Mouse (Mus musculus) gastrocnemius, adult 8-10 months (tissue): Measurements from ENCODE around the gene Pbxip1. TPM values are rescaled to one million over a fixed set of nuclear protein-coding genes. Genes with fewer than 3 reads are reported as not detected.
A peak's percentile ranks its signal among the peaks of the same experiment; 100 is the strongest.

Source experiments
- DNase-seq, 2 experiments: peaks; one replicate each; pipeline ENCODE4 v3.0.0; 2022; ENCODE audit warnings: low spot score in 2 of 2
- total RNA-seq, 4 experiments: library from RNA; stranded (reverse); gene quantifications; 2 replicates each; pipeline ENCODE4 v1.2.4; 2022

Pbxip1 gene
- total RNA-seq, 4 experiments from 2014 or later = 248 to 302 (median 260) TPM

DNA sequence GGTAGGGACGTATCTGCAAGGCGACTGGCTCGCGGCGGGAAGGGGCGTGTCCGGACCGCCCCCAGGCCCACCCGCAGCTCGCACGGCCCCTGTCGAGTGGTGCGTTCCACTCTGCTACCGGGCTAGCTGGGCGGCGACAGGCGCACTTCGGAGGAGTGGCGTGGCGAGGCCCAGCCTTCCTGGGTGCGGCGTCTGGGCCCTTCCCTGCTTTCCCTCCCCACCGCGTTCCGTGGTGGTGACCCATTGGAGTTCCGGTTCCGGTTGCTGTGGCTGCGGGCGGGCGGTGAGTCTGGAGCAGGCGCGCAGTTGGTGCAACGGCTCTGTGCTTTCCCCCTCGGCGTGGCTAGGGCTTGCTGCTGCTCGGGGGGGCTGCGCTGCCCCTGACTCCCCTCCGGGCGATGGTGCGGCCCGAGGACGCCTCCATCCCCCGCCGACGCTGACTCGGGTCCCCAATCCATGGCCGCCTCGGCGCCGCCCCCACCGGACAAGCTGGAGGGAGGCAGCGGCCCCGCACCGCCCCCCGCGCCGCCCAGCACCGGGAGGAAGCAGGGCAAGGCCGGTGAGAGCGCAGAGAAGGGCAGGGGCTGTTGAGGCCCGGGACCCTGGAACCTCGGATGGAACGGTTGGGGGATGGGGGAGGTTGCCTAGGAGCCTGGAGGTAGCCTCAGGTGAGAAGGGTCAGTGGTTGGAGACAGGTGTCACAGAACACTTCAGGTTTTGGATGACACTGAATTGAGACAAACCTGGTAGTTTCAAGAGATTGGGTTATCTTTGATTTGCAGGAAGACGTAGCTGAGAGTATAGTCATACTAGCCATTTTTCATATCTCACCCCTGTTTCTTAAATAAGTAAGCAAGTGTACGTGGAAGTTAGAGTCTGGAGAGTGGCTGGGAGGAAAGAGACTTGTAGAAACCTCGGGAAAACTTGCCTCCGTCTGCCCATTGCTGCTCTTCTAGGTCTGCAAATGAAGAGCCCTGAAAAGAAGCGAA is 6.0 kb upstream of the Pbxip1 start, which contains the start of gene Pygo2:
Gene Pygo2 (plus strand): TSS at position 44 of the 989 bp plus-strand sequence.
- peak; percentile 91 to 95 for DNase-seq

DNA sequence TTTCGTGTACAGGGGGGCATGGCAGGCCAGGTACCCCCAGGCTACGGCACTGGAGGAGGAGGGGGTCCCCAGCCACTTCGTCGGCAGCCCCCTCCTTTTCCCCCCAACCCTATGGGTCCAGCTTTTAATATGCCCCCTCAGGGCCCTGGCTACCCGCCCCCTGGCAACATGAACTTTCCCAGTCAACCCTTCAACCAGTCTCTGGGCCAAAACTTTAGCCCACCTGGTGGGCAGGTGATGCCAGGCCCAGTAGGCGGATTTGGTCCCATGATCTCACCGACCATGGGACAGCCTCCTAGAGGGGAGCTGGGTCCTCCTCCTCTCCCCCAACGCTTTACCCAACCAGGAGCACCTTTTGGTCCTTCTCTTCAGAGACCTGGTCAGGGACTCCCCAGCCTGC is 3.9 kb upstream of the Pbxip1 start:
- no peak for DNase-seq

GRCm38 (mm10) chr3:89434532-89434931 is 2.0 kb upstream of the Pbxip1 start:
- DNase-seq = no peak

GRCm38 (mm10) chr3:89435041-89435440 is 1.5 kb upstream of the Pbxip1 start:
- DNase-seq = no peak

GRCm38 (mm10) chr3:89437269-89437668 is 763 bp downstream of the Pbxip1 start:
- DNase-seq = peak in 1 of 2 experiments; percentile 24

DNA sequence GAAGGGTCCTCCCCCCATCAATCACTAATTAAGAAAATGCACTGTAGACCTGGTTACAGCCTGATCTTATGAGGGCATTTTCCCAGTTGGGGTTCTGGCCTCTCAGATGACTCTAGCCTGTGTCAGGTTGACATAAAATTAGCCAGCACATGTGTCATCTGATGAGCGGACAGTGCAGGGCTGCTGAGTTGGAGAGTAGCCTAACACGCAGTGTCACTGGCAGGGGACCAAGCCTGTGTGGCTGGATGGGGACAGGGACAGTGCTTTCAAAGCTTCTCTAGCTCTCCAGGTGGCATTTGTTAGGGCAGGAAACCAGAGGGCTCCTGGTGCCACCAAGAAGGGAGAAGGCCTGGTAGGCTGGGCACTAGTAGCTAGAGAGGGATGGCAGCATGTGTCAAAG is 4.2 kb downstream of the Pbxip1 start:
- DNase-seq = peak; percentile 71 to 82

DNA sequence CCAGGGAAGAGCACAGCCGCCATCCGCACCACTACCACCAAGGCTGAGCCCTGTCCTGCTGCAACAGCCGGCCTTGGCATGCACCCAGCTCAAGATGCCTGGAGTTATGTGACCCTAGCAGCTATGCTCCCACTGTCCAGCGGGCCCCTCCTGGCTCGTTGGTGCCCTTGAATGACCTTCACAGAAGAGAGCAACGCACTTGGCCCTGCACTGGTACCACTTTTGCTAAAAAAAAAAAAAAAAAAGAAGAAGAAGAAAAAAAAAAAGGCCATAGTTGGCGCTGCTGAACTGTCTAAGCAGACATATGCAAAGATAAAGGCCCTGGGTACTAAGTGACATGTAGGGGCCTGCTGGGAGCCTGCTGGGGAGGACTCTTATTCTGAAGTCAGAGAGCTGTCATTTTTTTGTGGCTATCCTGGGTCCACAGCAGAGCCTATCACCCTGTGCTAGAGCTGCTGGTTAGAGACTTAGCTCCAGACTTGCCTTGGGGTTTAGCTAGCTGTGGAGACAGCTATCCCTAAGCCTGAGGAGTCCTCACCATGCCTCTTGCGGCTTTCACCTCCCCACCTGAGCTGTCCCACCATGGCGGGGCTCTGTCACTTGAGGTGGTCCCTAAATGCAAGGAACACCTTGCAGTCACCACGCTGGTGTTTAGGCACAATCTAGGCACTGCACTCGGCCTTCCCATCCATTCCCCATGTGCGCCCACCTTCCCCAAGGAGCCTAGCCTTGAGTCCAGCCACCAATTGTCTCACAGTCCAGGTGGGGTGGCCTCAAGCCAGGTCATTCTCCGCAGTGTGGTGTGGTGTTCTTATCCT is 12.4 kb downstream of the Pbxip1 start:
- DNase-seq = peak in 1 of 2 experiments; percentile 45

- peak; percentile 61 to 67 for DNase-seq
Observed at GRCm38 (mm10) chr3:89449541-89449940, 13.0 kb downstream of the Pbxip1 start.

DNA sequence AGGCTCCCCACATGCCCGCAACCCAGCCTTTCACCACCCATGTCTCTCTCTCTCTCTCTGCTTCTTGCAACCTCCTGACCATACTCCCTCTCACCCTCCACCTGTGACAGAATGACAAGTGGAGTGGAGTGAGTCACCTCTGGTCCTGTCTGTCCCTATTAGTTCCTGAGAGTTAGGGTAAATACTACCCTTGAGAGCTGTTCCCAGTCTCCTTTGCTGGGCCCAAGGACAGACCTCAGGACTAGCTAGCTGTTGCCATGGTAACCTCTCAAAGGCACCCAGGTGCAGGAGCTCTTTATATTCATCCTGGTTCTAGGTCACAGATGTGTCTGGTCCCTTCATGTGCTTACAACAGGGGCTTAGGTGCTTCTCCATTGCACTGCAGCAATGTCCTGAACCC is 15.4 kb downstream of the Pbxip1 start:
- DNase-seq = no peak

GRCm38 (mm10) chr3:89454401-89455177 is 18.1 kb downstream of the Pbxip1 start, which contains the start of gene Pmvk:
TSS of gene Pmvk (plus strand) at chr3:89454541.
- no peak for DNase-seq

GRCm38 (mm10) chr3:89455786-89456285 is 19.3 kb downstream of the Pbxip1 start:
- no peak for DNase-seq

GRCm38 (mm10) chr3:89456726-89457665 is 20.5 kb downstream of the Pbxip1 start:
- DNase-seq = peak in 1 of 2 experiments; percentile 49

GRCm38 (mm10) chr3:89458372-89458964 is 22.0 kb downstream of the Pbxip1 start:
- no peak for DNase-seq

- peak; percentile 81 to 85 for DNase-seq
Observed at GRCm38 (mm10) chr3:89458965-89459807, 22.7 kb downstream of the Pbxip1 start.

GRCm38 (mm10) chr3:89468268-89468667 is 31.8 kb downstream of the Pbxip1 start:
- no peak for DNase-seq

DNA sequence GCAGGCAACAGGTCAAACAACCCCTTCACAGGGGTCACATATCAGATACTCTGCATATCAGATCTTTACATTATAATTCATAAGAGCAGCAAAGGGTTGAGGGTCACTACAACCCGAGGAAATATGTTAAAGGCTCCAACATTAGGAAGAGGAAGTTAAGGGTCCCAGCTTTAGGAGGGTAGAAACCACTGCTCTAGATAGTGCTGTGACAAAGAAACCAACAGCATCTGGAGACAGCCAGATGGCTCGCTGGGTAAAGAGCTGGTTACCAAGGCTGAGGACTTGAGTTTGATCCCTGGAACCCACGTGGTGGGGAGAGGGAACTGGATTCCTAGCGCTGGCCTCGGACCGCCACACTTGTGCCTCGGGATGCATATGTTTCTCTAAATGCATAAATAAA is 35.8 kb downstream of the Pbxip1 start:
- no peak for DNase-seq

DNA sequence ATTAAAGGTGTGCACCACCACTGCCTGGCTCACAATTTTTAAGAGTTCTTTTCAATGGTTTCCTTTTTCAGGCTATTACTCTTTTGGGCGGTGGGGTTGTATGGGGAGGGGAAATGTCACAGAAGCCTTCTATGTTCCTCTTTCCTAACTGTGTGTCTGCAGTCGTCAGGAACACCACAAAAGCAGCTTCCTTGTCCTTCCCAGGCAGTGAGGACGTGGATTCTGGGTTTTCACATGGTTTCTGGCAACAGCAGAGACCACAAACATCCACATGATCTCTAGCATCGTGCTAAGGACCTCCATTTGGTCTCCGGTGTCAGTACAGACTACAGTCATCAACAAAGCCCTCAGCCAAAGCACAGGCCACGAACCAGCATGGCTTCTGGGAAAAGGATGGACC is 37.3 kb downstream of the Pbxip1 start:
- no peak for DNase-seq

DNA sequence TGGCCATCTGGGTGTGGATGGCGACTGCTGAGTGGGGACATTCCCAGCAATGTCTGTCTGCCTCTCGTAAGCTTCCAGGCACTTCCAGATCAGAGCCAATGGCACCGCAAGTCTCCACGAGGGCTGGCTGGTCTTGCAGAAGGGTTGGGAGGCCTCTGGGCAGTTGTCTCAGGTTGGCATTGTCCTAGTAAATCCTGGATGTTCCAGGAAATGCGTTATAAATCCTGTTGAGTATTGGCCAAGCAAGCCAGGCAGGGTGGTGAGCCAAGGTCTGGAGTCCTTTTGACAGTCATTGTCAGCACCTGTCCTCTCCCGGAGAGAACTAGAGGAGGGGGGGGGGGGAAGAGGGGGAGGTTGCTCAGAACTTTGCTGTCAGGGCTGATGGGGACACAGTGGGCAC is 42.5 kb downstream of the Pbxip1 start:
- DNase-seq = no peak
